Mouse (Mus musculus): ENCODE data around the gene Nectin2. TPM values are rescaled to one million over a fixed set of nuclear protein-coding genes. Genes with fewer than 3 reads are reported as not detected.
A peak's percentile ranks its signal among the peaks of the same experiment; 100 is the strongest.

Gene Nectin2
- polyA plus RNA-seq, 1 experiment = 8.9 TPM

GRCm38 (mm10) chr7:19777049-19777723, 26.9 kb upstream of the Nectin2 start:
- Histone ChIP-seq H3K4me1 (ENCODE audit: control insufficient read depth, insufficient read depth, low read length) (no peaks in the 10 kb centered on the region), H3K4me3 (replicated peaks; ENCODE audit: insufficient read depth, low read depth, low read length) (no peak overlapping the region), H3K27ac (ENCODE audit: insufficient read depth, low read length) (no peak overlapping the region), H3K27me3 (ENCODE audit: control insufficient read depth, insufficient read depth, low read length) (no peaks in the 10 kb centered on the region)
- 22% methylated on average over 11 of the region's 11 CpGs for WGBS
- TF ChIP-seq POLR2A (IDR thresholded peaks at IDR 0.05; ENCODE audit: borderline replicate concordance, insufficient read depth, low read length) (no peak), CTCF (IDR thresholded peaks at IDR 0.05; ENCODE audit: borderline replicate concordance, insufficient read depth, low read depth, low read length) (no peak)
- no peak for DNase-seq

- TF ChIP-seq POLR2A (IDR thresholded peaks at IDR 0.05; ENCODE audit: borderline replicate concordance, insufficient read depth, low read length) (no peak), CTCF (IDR thresholded peaks at IDR 0.05; ENCODE audit: borderline replicate concordance, insufficient read depth, low read depth, low read length) (no peak)
- no peak overlapping the region for H3K27ac ChIP-seq (ENCODE audit: insufficient read depth, low read length)
- 55% methylated on average over 4 of the region's 4 CpGs for WGBS
- H3K27me3 ChIP-seq (ENCODE audit: control insufficient read depth, insufficient read depth, low read length) = no peaks in the 10 kb centered on the region; the same call in 1 of the 2 replicates
- H3K4me3 ChIP-seq (replicated peaks; ENCODE audit: insufficient read depth, low read depth, low read length) = no peak overlapping the region
- no peak for DNase-seq
- H3K4me1 ChIP-seq (ENCODE audit: control insufficient read depth, insufficient read depth, low read length) = no peaks in the 10 kb centered on the region
These were observed 21.4 kb upstream of the Nectin2 start for GRCm38 (mm10) chr7:19771682-19772081.

- Histone ChIP-seq H3K27me3 (ENCODE audit: control insufficient read depth, insufficient read depth, low read length) (no peaks in the 10 kb centered on the region; the same call in 1 of the 2 replicates), H3K4me3 (replicated peaks; ENCODE audit: insufficient read depth, low read depth, low read length) (no peak within 1 kb of the TSS), H3K27ac (ENCODE audit: insufficient read depth, low read length) (no peak within 1 kb of the TSS), H3K4me1 (ENCODE audit: control insufficient read depth, insufficient read depth, low read length) (no peaks in the 10 kb centered on the region)
- no peak for DNase-seq
- no peak for TF ChIP-seq CTCF (IDR thresholded peaks at IDR 0.05; ENCODE audit: borderline replicate concordance, insufficient read depth, low read depth, low read length)
- TF ChIP-seq POLR2A (IDR thresholded peaks at IDR 0.05; ENCODE audit: borderline replicate concordance, insufficient read depth, low read length) = no peak
- 5% methylated on average over 9 of the region's 9 CpGs for WGBS
These were observed 20.7 kb upstream of the Nectin2 start, which contains the start of gene Bcam for GRCm38 (mm10) chr7:19770984-19771391. Bcam (minus strand) TSS chr7:19771016.

GRCm38 (mm10) chr7:19770375-19770754, 20.1 kb upstream of the Nectin2 start:
- WGBS = 2% methylated on average over 28 of the region's 28 CpGs
- Histone ChIP-seq H3K27ac (ENCODE audit: insufficient read depth, low read length) (no peak overlapping the region), H3K4me1 (ENCODE audit: control insufficient read depth, insufficient read depth, low read length) (no peaks in the 10 kb centered on the region), H3K4me3 (replicated peaks; ENCODE audit: insufficient read depth, low read depth, low read length) (no peak overlapping the region), H3K27me3 (ENCODE audit: control insufficient read depth, insufficient read depth, low read length) (no peaks in the 10 kb centered on the region; the same call in 1 of the 2 replicates)
- TF ChIP-seq CTCF (IDR thresholded peaks at IDR 0.05; ENCODE audit: borderline replicate concordance, insufficient read depth, low read depth, low read length) (no peak), POLR2A (IDR thresholded peaks at IDR 0.05; ENCODE audit: borderline replicate concordance, insufficient read depth, low read length) (no peak)
- DNase-seq = peak; percentile 16 to 26

GRCm38 (mm10) chr7:19769434-19770374, 19.4 kb upstream of the Nectin2 start:
- no peak overlapping the region for H3K27ac ChIP-seq (ENCODE audit: insufficient read depth, low read length)
- no peak overlapping the region for H3K4me3 ChIP-seq (replicated peaks; ENCODE audit: insufficient read depth, low read depth, low read length)
- TF ChIP-seq POLR2A (IDR thresholded peaks at IDR 0.05; ENCODE audit: borderline replicate concordance, insufficient read depth, low read length) = no peak
- no peaks in the 10 kb centered on the region; the same call in 1 of the 2 replicates for H3K27me3 ChIP-seq (ENCODE audit: control insufficient read depth, insufficient read depth, low read length)
- 8% methylated on average over 16 of the region's 16 CpGs for WGBS
- H3K4me1 ChIP-seq (ENCODE audit: control insufficient read depth, insufficient read depth, low read length) = no peaks in the 10 kb centered on the region
- DNase-seq = no peak

- 20% methylated on average over 4 of the region's 4 CpGs for WGBS
- H3K27ac ChIP-seq (ENCODE audit: insufficient read depth, low read length) = no peak overlapping the region
- no peak for TF ChIP-seq CTCF (IDR thresholded peaks at IDR 0.05; ENCODE audit: borderline replicate concordance, insufficient read depth, low read depth, low read length)
These were observed 18.7 kb upstream of the Nectin2 start for GRCm38 (mm10) chr7:19769001-19769400.

GRCm38 (mm10) chr7:19768251-19768650, 18.0 kb upstream of the Nectin2 start:
- Histone ChIP-seq H3K4me3 (replicated peaks; ENCODE audit: insufficient read depth, low read depth, low read length) (no peak overlapping the region), H3K4me1 (ENCODE audit: control insufficient read depth, insufficient read depth, low read length) (no peaks in the 10 kb centered on the region), H3K27ac (ENCODE audit: insufficient read depth, low read length) (no peak overlapping the region), H3K27me3 (ENCODE audit: control insufficient read depth, insufficient read depth, low read length) (no peaks in the 10 kb centered on the region; the same call in 1 of the 2 replicates)
- no peak for DNase-seq
- no peak for TF ChIP-seq POLR2A (IDR thresholded peaks at IDR 0.05; ENCODE audit: borderline replicate concordance, insufficient read depth, low read length)
- TF ChIP-seq CTCF (IDR thresholded peaks at IDR 0.05; ENCODE audit: borderline replicate concordance, insufficient read depth, low read depth, low read length) = no peak
- 56% methylated on average over 14 of the region's 14 CpGs for WGBS

More at GRCm38 (mm10) chr7:19769001-19769400, 18.7 kb upstream of the Nectin2 start:
- Histone ChIP-seq H3K27me3 (ENCODE audit: control insufficient read depth, insufficient read depth, low read length) (no peaks in the 10 kb centered on the region; the same call in 1 of the 2 replicates), H3K4me1 (ENCODE audit: control insufficient read depth, insufficient read depth, low read length) (no peaks in the 10 kb centered on the region), H3K4me3 (replicated peaks; ENCODE audit: insufficient read depth, low read depth, low read length) (no peak overlapping the region)
- no peak for DNase-seq

Data from cerebellum, adult 2 months (tissue).